Mouse (Mus musculus) frontal cortex, postnatal 10 days (tissue): ENCODE data around the gene Gm20441.

Source experiments
- DNase-seq, 2 experiments: peaks; one replicate each; pipeline ENCODE4 v3.0.0; 2022; ENCODE audit warnings: low spot score in 2 of 2, mixed read lengths in 1 of 2

Gene Gm20441

DNA sequence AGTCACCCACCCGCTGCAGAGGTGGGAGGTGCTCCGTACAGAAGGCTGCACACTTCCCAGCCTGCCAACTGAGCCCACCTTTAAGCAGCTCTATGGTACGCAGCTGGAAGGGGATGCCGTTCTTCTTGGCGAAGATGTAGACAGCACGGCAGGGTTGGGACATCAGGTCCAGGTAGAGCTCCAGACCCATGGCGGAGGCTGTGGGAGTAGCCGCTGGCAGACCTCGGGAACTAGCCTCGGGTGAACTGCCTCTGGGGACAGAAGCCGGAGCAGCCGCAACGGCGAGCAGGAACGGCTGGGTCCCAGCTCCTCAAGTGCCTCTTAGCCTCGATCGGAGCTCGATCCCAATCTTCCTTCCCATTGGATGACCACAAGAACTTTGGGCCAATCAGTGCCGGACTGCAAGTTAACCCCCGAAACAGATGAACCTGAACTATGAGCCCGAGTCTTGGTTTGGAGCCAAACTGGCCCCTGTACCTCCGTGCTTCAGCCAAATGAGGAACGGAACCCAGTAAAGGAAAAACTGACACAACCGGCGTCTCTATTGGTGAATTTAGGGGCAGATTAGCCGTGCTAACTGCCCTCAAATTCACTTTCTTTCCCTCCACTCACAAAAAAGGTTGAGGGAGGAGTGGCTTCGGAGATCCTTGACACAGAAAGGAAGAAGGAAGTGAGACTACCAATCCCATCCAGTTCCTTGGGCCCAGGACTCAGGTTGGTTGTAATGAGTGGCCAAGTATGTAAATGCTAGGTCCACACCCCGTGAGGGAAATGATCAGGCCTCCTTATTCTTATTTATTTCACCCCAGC lies at the start of gene Gm20441, which contains the start of gene Gstt3:
Gene Gm20441, minus strand, starts transcription at position 186 of the 810 bp plus-strand sequence.
Gene Gstt3, minus strand, starts transcription at position 646 of the 810 bp plus-strand sequence.
- peak in 1 of 2 experiments; percentile 16 for DNase-seq

DNA sequence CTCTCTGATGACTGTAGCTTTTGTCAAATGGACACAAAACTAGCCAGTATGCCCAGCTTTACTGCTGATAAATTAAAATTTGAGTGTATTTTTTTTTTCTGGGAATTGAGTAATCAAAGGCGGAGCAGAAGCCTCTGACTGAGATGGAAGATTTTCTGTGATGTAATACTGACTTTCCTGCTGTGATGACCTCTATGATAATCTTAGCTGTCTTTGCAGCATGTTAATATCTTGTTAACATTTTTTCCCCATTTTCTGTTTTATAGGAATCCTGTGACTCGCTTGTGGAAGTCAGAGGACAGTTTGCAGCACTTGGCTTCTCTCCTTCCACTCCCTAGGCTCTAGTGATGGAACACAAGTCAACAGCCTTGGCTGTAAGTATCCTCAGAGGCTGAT lies 49.5 kb upstream of the Gm20441 start:
- no peak for DNase-seq

DNA sequence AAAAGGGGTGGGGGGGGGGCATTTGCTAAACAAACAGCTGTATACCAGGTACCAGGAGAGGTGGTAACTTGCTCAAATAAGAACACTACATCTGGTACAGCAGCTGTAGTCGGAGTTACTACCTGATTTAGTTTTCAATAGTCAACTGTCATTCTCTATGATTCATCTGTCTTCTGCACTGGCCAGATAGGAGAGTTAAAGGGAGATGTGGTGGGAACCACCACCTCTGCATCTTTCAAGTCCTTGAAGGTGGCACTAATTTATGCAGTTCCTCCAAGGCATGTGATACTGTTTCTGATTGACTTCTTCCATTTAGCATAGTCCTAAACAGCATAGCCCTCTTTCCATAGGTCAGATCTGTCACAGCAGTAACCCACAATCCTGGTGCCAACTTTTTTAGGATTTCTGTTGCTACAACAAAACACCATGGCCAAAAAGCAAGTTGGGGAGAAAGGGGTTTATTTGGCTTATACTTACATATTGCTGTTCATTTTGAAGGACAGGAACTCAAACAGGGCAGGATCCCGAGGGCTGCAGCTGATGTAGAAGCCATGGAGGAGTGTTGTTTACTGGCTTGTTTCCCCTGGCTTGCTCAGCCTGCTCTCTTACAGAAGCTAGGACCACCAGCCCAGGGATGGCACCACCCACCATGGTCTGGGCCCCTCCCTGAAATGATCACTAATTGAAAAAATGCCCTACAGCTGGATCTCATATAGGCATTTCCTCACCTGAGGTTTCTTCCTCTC lies 48.9 kb upstream of the Gm20441 start:
- DNase-seq = no peak

DNA sequence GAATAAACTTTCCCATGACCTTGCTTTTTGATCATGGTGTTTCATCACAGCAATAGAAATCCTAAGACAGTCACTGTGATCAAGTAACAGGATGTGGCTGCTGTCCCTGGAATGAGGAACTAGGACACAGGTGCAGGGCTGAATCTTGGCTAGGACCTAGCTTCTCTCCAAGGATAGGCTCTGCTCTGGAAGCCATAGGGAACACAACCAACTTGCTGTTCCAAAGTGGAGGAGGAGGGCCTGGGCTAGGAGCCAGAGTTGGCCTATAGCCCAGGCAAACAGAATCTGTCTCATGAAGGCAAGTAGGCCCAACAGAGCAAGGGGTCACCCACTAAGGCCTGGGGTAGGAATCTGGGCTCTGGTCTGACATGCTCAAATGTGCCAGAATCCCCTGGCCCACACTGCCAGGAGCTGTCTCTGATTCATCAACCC lies 47.8 kb upstream of the Gm20441 start:
- no peak for DNase-seq

- DNase-seq = no peak
Observed at GRCm38 (mm10) chr10:75827668-75828360, 47.1 kb upstream of the Gm20441 start.

DNA sequence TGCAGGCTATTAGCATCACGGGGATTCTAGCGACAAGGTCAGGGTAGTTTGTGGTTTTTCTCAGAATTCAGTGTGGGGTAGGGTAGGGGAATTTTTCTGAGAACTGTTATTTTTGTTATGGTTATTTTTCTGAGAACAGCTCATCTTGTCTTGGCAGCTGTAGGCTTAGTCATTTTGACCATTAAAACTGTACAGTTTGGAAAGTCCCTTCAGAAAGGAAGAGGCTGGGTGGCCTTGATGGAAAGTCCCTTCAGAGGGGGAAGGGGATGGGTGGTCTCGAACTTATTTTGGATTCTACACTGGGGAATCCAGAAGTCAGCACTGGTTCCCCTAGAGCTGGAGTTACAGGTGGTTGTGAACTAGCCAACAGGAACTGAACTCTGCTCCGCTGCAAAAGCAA lies 43.8 kb upstream of the Gm20441 start:
- DNase-seq = no peak

- DNase-seq = no peak
Observed at GRCm38 (mm10) chr10:75823782-75824181, 43.0 kb upstream of the Gm20441 start.

- no peak for DNase-seq
Observed at GRCm38 (mm10) chr10:75822443-75822842, 41.7 kb upstream of the Gm20441 start, which contains the start of gene Gstt4. Gstt4 (minus strand) TSS chr10:75822543.

- no peak for DNase-seq
Observed at GRCm38 (mm10) chr10:75819882-75820281, 39.1 kb upstream of the Gm20441 start.

- DNase-seq = no peak
Observed at GRCm38 (mm10) chr10:75818641-75819040, 37.9 kb upstream of the Gm20441 start.

DNA sequence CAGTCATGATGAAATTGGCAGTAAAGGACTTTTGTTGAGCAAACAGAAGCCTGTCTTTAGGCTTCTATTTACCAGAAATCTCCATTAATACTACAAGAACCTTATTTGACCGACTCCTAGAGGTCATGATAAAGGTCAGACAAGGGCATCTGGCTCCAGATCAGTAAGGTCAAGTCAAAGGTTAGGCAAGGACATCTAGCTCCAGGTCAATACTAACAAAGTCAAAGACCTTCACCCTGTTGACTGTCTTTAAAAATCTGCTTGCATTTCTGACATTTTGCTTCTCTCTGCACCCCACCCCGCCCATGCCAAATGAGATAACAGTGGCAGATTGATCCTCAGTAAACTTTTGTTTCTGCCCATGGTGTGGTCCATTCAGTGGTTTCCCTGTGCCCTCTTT lies 23.5 kb upstream of the Gm20441 start:
- DNase-seq = no peak

- no peak for DNase-seq
Observed at GRCm38 (mm10) chr10:75798176-75798696, 17.5 kb upstream of the Gm20441 start, which contains the start of gene Gstt1. Gstt1 (minus strand) TSS chr10:75798584.

- DNase-seq = no peak
Observed at GRCm38 (mm10) chr10:75797619-75798175, 16.9 kb upstream of the Gm20441 start.

- DNase-seq = no peak
Observed at GRCm38 (mm10) chr10:75796731-75797516, 16.2 kb upstream of the Gm20441 start.

DNA sequence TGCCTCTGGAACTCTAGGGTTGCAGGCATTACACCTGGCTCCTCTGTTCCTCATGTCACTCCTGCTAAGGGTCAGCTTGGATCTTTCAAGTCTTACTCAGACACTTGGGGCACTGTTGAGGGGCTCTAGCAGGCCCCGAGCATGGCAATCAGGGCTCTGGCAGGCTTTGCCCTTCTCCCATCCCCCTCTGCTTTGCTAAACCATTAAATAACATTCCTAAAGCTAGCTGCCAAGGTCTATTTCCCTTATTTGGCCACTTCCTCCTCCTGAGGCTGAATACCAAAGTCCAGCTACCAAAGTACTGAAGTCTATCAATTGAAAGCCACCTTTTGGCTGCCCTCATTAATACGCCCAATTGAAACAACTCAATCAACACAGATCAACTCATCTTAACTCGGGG lies 14.1 kb upstream of the Gm20441 start:
- DNase-seq = no peak

DNA sequence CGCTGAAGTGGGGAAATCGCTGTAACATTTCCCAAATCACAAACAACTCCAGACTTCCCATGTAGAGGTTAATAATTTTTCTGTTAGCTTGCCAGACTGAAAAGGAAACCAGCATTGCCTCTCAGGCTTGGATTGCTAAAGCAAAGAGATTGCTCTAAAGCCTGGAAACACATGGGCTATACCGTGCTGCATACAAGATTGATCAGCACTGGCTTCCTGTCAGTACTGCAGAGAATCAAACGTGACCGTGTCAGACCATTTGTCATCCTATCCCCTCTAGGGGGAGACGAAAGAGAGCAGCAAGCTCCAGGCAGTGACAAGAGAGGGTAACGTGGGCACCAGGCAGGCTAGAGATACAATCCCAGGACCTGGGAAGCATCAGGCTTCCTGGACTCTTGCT lies 10.0 kb upstream of the Gm20441 start:
- DNase-seq = no peak

- DNase-seq = no peak
Observed at GRCm38 (mm10) chr10:75789841-75790240, 9.1 kb upstream of the Gm20441 start.

- no peak for DNase-seq
Observed at GRCm38 (mm10) chr10:75789081-75789735, 8.5 kb upstream of the Gm20441 start.

DNA sequence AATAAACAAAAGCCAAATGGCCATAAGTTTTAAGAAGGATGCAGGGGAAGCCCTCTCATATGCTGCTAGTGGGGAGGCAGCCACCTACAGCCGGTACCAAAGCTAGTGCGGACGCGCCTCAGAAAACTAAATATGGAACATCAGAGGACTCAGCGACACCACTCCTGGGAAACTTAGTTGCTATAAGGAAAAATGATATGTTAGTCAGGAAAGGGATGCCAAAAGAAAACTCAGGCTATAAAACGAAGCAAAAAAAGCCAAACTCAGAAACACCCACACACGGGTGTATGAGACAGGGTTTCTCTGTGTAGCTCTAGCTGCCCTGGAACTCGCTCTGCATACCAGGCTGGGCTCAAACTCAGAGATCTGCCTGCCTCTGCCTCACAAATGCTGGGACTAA lies 7.5 kb upstream of the Gm20441 start:
- no peak for DNase-seq

DNA sequence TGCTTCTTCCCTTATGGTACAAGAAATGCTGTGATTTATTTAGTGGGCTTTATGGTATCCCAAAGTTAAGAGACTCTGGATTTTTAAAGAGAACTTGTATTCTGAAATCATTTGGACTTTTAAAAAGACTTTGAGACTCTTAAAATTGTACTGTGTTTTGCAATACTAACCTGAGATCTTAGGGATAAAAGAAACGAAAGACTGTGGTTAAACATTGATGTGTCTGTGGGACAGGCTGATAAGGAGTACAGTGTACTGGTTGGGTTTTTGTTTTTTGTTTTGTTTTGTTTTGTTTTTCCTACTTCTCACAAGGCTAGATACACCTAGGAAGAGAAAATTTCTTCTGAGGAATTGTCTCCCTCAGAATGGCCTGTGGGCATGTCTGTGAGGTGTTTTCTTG lies 4.7 kb upstream of the Gm20441 start:
- no peak for DNase-seq
